Mouse (Mus musculus): Measurements from ENCODE around the gene Sgf29.

- TF ChIP-seq USF1 (IDR thresholded peaks at IDR 0.05; ENCODE audit: low read depth) (no peak), POLR2A (IDR thresholded peaks at IDR 0.05; ENCODE audit: insufficient read length, low read depth) (peak; percentile 25), MYOD1 (IDR thresholded peaks at IDR 0.05; ENCODE audit: control insufficient read depth in 1 of 3, insufficient read length in 2 of 3, low read depth in 2 of 3) (no peak), MAX (IDR thresholded peaks at IDR 0.05; ENCODE audit: low read depth) (no peak), TCF3 (IDR thresholded peaks at IDR 0.05; ENCODE audit: insufficient read length, low read depth) (no peak), CEBPB (IDR thresholded peaks at IDR 0.05; ENCODE audit: insufficient read depth, poor library complexity, severe bottlenecking) (no peak), POLR2AphosphoS2 (IDR thresholded peaks at IDR 0.05; ENCODE audit: insufficient read length, low read depth) (peak; percentile 45), SRF (IDR thresholded peaks at IDR 0.05; ENCODE audit: control insufficient read depth, insufficient read length, low read depth) (no peak), MYOG (IDR thresholded peaks at IDR 0.05; ENCODE audit: control insufficient read depth in 1 of 3, insufficient read depth in 1 of 3, insufficient read length in 2 of 3, low read depth in 2 of 3) (no peak), REST (IDR thresholded peaks at IDR 0.05; ENCODE audit: insufficient read depth, insufficient read length) (no peak), E2F4 (IDR thresholded peaks at IDR 0.05; ENCODE audit: insufficient read depth) (no peak), TCF12 (IDR thresholded peaks at IDR 0.05; ENCODE audit: insufficient read depth, poor library complexity, severe bottlenecking) (no peak)
These were observed 29.4 kb upstream of the Sgf29 start for GRCm38 (mm10) chr7:126619559-126620275.
